Mouse (Mus musculus) intestine, embryonic 16.5 days (tissue): ENCODE measurements around the gene Gpc3. TPM values are rescaled to one million over a fixed set of nuclear protein-coding genes. Genes with fewer than 3 reads are reported as not detected.

Source experiments
- ATAC-seq: fragments of 200-750 bp; cut with Nextera tagmentation; 2 replicates; pipeline ENCODE4 v1.8.0; 2017; ENCODE audit warnings: moderate TSS enrichment, moderate library complexity
- H3K27ac ChIP-seq: fragments of 300-500 bp; sonication (generic); 2 replicates; pipeline ENCODE4 v1.5.1; 2014; ENCODE audit warnings: mild to moderate bottlenecking, low read length
- H3K27me3 ChIP-seq: fragments of 300-500 bp; sonication (generic); replicated peaks from 2 replicates; pipeline ENCODE4 v1.6.1; 2014; ENCODE audit warnings: low read length, control low read depth, mixed read lengths; ENCODE audit not compliant: control insufficient read depth, insufficient read depth
- H3K36me3 ChIP-seq: fragments of 300-500 bp; sonication (generic); 2 replicates; pipeline ENCODE4 v1.6.1; 2014; ENCODE audit warnings: low read length, control low read depth; ENCODE audit not compliant: control insufficient read depth, insufficient read depth
- H3K4me1 ChIP-seq: fragments of 300-500 bp; sonication (generic); 2 replicates; pipeline ENCODE4 v1.6.1; 2014; ENCODE audit warnings: low read length, control low read depth, mixed read lengths; ENCODE audit not compliant: control insufficient read depth, insufficient read depth
- H3K4me2 ChIP-seq: fragments of 300-500 bp; sonication (generic); 2 replicates; pipeline ENCODE4 v1.6.1; 2014; ENCODE audit warnings: low read depth, low read length, control low read depth
- H3K4me3 ChIP-seq: fragments of 300-500 bp; sonication (generic); 2 replicates; pipeline ENCODE4 v1.5.1; 2014; ENCODE audit warnings: mild to moderate bottlenecking, low read length
- H3K9ac ChIP-seq: fragments of 300-500 bp; sonication (generic); 2 replicates; pipeline ENCODE4 v1.6.1; 2014; ENCODE audit warnings: low read depth, low read length
- H3K9me3 ChIP-seq: fragments of 300-500 bp; sonication (generic); 2 replicates; pipeline ENCODE4 v1.6.1; 2016; ENCODE audit warnings: low read length, control low read depth; ENCODE audit not compliant: control insufficient read depth
- WGBS: fragments of 180-500 bp; shearing (Covaris S2); extraction: QIAGEN DNeasy Blood & Tissue Kit; methylation state at CpG from one replicate; pipeline ENCODE4 v1.1.7; 2014; 5-methylcytosine and 5-hydroxymethylcytosine counted together
- polyA plus RNA-seq: library from polyadenylated mRNA; unstranded; fragments of >200 nt; fragmentation: Nextera tagmentation; extraction: Ambion mirVana; gene quantifications from 2 replicates; pipeline ENCODE4 v1.2.1, GENCODE M21; 2015

Gene Gpc3
- 507 and 515 TPM in 2 replicates for polyA plus RNA-seq

DNA sequence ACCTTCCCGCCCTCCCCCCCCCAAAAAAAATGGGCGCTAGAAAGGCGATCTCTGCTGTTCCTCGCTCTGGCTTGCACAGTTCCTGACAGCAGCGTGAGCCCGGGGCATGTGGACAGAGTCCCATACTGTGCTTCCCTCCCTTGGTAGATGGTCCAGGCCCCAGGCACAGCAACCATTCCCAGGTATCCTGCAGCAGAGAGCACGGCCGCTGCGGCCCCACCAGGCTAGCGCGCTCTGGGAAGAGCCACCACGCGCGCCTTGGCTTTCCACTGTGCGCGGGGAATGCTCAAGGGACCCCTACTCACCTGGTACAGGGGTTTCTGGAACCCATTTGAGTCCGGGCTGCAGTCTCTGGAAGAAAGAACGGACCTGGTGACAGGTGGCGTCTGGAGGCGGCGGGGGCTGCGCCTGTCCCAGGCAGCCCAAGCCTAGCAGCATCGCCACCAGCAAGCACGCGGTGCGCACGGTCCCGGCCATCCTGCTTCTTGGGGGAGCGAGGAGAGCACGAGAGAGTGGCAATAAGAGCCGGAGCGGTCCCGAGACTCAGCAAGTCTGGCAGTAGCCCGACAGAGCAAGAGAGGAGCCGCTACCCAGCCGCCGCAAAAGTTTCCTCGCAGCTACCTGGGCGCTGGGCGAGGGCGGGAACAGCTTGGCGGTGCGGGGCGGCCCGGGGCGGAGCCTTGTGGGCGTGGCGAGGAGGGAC is at the start of gene Gpc3:
TSS of gene Gpc3 (minus strand) at position 623 of the 703 bp plus-strand sequence.
- 0 out of 2 replicates have a peak, but pooled peaks cover 8% of the 10 kb centered on the region for H3K4me1 ChIP-seq
- H3K9me3 ChIP-seq = no peaks in the 10 kb centered on the region
- no peaks in the 10 kb centered on the region for H3K36me3 ChIP-seq
- ATAC-seq = peak; percentile 96
- peak within 1 kb of the TSS; percentile 78 for H3K9ac ChIP-seq
- peak within 1 kb of the TSS; percentile 55 for H3K4me2 ChIP-seq
- peak within 1 kb of the TSS; percentile 66 for H3K27ac ChIP-seq
- no peaks in the 10 kb centered on the region for H3K27me3 ChIP-seq
- H3K4me3 ChIP-seq = peak within 1 kb of the TSS; percentile 66
- 16% methylated on average over 44 of the region's 48 CpGs for WGBS

DNA sequence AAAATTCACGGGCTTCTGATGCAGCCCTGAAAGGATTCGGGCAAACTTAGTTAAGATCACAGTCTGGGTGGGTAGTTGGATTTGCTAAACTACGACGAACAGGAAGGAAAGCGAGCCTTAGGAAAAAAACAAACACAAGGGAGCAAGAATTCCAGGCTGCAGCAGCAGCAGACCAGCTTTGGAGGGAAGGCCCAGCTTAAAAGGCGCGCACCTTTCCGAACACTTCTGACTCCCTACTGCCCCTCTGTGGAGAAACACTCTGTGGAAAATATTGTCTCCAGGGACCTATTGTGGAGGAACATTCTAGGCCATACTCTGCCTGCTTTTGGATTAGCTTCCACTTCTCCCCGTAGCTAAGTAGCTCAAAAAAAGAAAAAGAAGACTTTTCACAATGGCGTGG is 38.2 kb upstream of the Gpc3 start:
- ATAC-seq = peak; percentile 71; the same call in 1 of the 2 replicates
- H3K9ac ChIP-seq = no peak overlapping the region
- WGBS = 13% methylated on average over 10 of the region's 10 CpGs

DNA sequence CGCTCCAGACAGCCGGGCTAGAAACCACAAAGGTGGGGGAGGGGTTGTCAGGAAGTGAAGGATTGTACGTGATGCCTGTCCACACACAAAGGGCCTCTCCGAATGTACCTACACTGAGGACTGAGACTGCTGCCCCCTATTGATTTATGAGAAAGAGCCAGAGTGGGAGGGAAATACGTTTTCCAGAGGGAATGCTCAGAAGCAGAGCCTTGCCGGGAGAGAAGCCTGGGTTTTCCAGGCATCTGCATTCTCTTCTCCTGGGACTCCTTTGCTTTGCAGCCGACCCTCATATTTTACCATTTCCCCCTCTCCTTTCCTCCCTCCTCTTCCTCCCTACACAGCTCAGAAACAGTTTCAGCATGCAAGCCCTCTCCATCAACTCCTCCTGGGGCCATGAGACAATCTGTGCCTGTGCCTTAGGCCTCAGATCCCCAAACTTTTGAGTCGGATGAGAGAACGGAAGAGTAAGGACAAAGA is 37.8 kb upstream of the Gpc3 start:
- Histone ChIP-seq H3K27ac (peak overlapping the region; percentile 46), H3K9ac (no peak overlapping the region), H3K4me3 (no peak overlapping the region), H3K9me3 (no peaks in the 10 kb centered on the region), H3K4me2 (no peak overlapping the region), H3K27me3 (no peaks in the 10 kb centered on the region), H3K36me3 (no peaks in the 10 kb centered on the region), H3K4me1 (no peaks in the 10 kb centered on the region; the same call in 1 of the 2 replicates)
- ATAC-seq = peak; percentile 76
- 21% methylated on average over 9 of the region's 9 CpGs for WGBS

More for the DNA sequence above, 38.2 kb upstream of the Gpc3 start:
- H3K4me3 ChIP-seq = no peak overlapping the region
- H3K27me3 ChIP-seq = no peaks in the 10 kb centered on the region
- no peaks in the 10 kb centered on the region; the same call in 1 of the 2 replicates for H3K4me1 ChIP-seq
- no peaks in the 10 kb centered on the region for H3K36me3 ChIP-seq
- no peaks in the 10 kb centered on the region for H3K9me3 ChIP-seq
- peak overlapping the region; percentile 46 for H3K27ac ChIP-seq
- no peak overlapping the region for H3K4me2 ChIP-seq

GRCm38 (mm10) chrX:52648910-52649785 is 35.4 kb upstream of the Gpc3 start:
- Histone ChIP-seq H3K9me3 (no peaks in the 10 kb centered on the region), H3K4me3 (peak overlapping the region; percentile 13), H3K4me1 (no peaks in the 10 kb centered on the region; the same call in 1 of the 2 replicates), H3K9ac (peak overlapping the region; percentile 39; the same call in 1 of the 2 replicates), H3K27ac (peak overlapping the region; percentile 43), H3K4me2 (peak overlapping the region; percentile 31), H3K36me3 (no peaks in the 10 kb centered on the region), H3K27me3 (no peaks in the 10 kb centered on the region)
- 35% methylated on average over 19 of the region's 19 CpGs for WGBS
- ATAC-seq = peak; percentile 41; the same call in 1 of the 2 replicates

DNA sequence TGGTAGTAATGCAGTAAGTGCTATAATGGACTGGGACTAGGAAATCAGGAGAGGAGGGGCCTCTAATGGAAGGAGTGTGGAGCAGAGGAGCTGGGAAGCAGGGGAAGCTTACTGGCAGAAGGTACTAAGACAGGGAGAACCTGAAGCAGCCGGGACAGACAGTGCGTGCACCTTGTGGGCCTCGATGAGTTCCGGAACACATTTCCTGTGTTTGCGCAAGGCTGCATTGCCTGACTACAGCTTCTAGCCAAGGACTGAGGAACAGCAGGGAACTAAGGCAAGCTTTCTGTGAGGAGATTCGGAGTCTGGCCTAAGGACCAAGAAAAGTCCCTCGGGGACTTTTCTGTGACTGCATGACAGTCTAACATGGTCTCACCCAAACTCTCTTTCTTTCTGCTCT is 30.6 kb upstream of the Gpc3 start:
- no peaks in the 10 kb centered on the region for H3K27me3 ChIP-seq
- H3K36me3 ChIP-seq = no peaks in the 10 kb centered on the region
- no peak overlapping the region for H3K9ac ChIP-seq
- H3K4me3 ChIP-seq = no peak overlapping the region
- 0 out of 2 replicates have a peak, but pooled peaks have one; percentile 23 for ATAC-seq
- 56% methylated on average over 7 of the region's 7 CpGs for WGBS
- H3K4me1 ChIP-seq = peaks cover 3% of the 10 kb centered on the region; the same call in 1 of the 2 replicates
- H3K27ac ChIP-seq = peak overlapping the region; percentile 69
- no peak overlapping the region for H3K4me2 ChIP-seq
- H3K9me3 ChIP-seq = no peaks in the 10 kb centered on the region

GRCm38 (mm10) chrX:52643350-52643749 is 29.6 kb upstream of the Gpc3 start:
- H3K27me3 ChIP-seq = no peaks in the 10 kb centered on the region
- ATAC-seq = peak; percentile 82

GRCm38 (mm10) chrX:52642126-52642525 is 28.4 kb upstream of the Gpc3 start:
- Histone ChIP-seq H3K9ac (no peak overlapping the region), H3K27me3 (no peaks in the 10 kb centered on the region), H3K4me3 (no peak overlapping the region), H3K4me1 (peaks cover 3% of the 10 kb centered on the region; the same call in 1 of the 2 replicates), H3K9me3 (no peaks in the 10 kb centered on the region), H3K36me3 (no peaks in the 10 kb centered on the region), H3K4me2 (no peak overlapping the region), H3K27ac (no peak overlapping the region)
- WGBS = 77% methylated on average over 2 of the region's 2 CpGs
- ATAC-seq = no peak

More at GRCm38 (mm10) chrX:52643350-52643749, 29.6 kb upstream of the Gpc3 start:
- Histone ChIP-seq H3K9me3 (no peaks in the 10 kb centered on the region), H3K27ac (peak overlapping the region; percentile 69), H3K4me3 (no peak overlapping the region), H3K4me2 (no peak overlapping the region), H3K9ac (no peak overlapping the region), H3K36me3 (no peaks in the 10 kb centered on the region), H3K4me1 (peaks cover 3% of the 10 kb centered on the region; the same call in 1 of the 2 replicates)
- WGBS = 38% methylated on average over 2 of the region's 2 CpGs

- Histone ChIP-seq H3K4me2 (no peak overlapping the region), H3K27ac (no peak overlapping the region), H3K9me3 (no peaks in the 10 kb centered on the region), H3K4me3 (no peak overlapping the region), H3K4me1 (no peaks in the 10 kb centered on the region), H3K36me3 (no peaks in the 10 kb centered on the region), H3K9ac (no peak overlapping the region), H3K27me3 (no peaks in the 10 kb centered on the region)
- ATAC-seq = no peak
These were observed 23.7 kb upstream of the Gpc3 start for GRCm38 (mm10) chrX:52637419-52637818.

- 61% methylated on average over 6 of the region's 6 CpGs for WGBS
- ATAC-seq = no peak
- H3K4me2 ChIP-seq = no peak overlapping the region
These were observed 20.2 kb upstream of the Gpc3 start for GRCm38 (mm10) chrX:52633976-52634375.

More at GRCm38 (mm10) chrX:52633976-52634375, 20.2 kb upstream of the Gpc3 start:
- Histone ChIP-seq H3K27ac (no peak overlapping the region), H3K36me3 (no peaks in the 10 kb centered on the region), H3K9me3 (no peaks in the 10 kb centered on the region), H3K4me1 (peaks cover 9% of the 10 kb centered on the region), H3K4me3 (no peak overlapping the region), H3K27me3 (no peaks in the 10 kb centered on the region), H3K9ac (no peak overlapping the region)
